Mouse (Mus musculus): ENCODE measurements at regions not wholly inside any gene's neighbourhood (a gene's known extent, or its start where the extent isn't known, plus 50 kb on each side); places are given as distances from the start of the nearest gene placed in this dataset.
A peak's percentile ranks its signal among the peaks of the same experiment; 100 is the strongest.

DNA sequence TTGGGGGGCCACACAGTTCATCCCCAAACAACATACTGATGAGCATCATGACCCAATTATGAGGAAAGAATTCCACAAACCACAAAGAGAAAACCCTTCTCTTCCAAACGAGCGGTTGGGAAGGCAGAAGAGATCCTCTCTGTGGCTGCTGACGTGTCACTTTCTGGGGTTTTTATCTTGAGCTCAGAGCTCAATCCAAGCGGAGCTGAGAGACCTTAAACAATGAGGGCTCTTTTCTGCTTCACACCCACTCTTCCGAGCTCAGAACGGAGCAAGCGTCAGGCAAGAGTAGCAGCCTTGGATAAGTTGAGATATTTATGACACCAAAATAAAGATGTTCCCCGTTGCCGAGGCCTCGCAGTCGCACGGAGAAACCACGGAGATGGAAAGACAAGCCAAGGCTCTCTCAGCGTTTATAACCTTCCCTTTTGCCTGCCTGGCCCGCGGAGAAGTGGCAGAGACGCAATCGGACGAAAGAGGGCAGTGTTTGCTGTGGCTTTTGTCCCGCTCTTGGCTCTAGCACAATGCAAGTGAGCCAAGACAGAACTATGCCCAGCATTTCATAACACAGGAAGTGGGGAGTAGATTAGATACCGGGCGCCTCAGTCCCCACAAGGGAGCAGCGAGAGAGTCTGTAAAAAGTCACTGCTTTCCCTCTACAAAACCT lies 100.7 kb downstream of the Chic2 start:
- DNase-seq (ENCODE audit: low read depth), result peak; percentile 92

GRCm38 (mm10) chr5:74941426-74941825 lies 103.1 kb downstream of the Chic2 start:
- no peak for DNase-seq (ENCODE audit: low read depth)

- no peak for DNase-seq (ENCODE audit: low read depth)
Measured at GRCm38 (mm10) chr5:74937416-74937940, 107.1 kb downstream of the Chic2 start.

DNA sequence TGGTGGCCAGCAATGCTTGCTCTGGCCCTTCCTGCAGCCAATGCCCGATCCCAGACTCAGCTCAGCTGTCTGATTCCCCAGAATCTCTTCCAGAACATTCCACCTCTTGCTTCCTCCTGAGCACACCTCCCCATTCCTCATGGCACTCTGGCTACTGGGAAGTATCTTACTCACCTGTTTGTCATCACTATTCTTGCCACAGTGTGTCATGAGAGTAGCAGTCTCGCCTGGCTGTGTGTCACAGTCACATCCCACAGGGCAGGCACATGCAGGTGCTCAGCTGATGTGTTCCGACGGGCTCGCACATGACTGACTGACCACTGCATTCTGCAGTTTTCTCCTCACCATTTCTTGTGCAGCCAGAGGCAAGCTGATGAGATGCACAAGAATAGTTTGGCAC lies 108.5 kb downstream of the Chic2 start:
- DNase-seq (ENCODE audit: low read depth), result no peak

DNA sequence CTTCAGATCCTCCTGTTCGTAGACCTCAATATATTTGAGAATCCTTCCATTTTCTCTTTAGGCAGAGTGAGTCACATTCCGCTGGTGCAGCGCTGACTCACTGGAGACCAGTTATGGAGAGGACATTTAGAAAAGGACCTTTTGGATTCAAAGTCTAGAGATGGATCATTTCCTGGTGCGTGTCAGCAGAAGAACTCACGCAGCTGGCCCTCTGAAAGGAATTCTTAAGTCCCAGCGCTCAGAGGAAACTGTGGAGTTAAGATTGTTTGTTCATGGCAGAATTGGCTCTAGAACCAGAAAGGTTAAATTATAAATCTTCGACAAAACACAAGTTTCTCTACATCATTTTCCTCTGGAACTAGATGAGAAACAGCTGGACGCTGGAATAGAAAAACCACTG lies 108.9 kb downstream of the Chic2 start:
- no peak for DNase-seq (ENCODE audit: low read depth)

- no peak for DNase-seq (ENCODE audit: low read depth)
Measured at GRCm38 (mm10) chr5:74933276-74933675, 111.3 kb downstream of the Chic2 start.

GRCm38 (mm10) chr5:74932206-74932605 lies 112.4 kb downstream of the Chic2 start:
- DNase-seq (ENCODE audit: low read depth), result no peak

- no peak for DNase-seq (ENCODE audit: low read depth)
Measured at GRCm38 (mm10) chr5:74931765-74932164, 112.8 kb downstream of the Chic2 start.

DNA sequence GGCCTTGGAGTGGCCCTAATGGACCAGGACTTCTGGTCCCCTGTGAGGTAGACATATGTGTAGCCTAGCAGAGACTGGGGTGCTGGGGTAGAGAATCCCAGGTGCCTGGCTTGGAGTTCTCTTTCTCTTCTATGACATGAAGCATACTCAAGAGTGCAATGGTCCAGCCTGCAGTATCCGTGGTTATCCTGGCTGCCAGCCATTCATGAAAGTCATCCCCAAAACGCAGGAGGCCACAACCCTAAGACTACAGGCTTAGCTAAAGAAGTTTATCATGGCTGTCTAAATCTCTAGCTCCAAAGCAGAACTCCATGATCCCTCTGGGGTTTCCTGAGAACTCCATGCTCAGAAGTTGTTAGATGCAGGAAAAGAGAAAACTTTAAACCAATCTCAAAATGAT lies 117.0 kb downstream of the Chic2 start:
- DNase-seq (ENCODE audit: low read depth), result no peak

- peak; percentile 76 for DNase-seq (ENCODE audit: low read depth)
Measured at GRCm38 (mm10) chr5:74925769-74926168, 118.8 kb downstream of the Chic2 start.

DNA sequence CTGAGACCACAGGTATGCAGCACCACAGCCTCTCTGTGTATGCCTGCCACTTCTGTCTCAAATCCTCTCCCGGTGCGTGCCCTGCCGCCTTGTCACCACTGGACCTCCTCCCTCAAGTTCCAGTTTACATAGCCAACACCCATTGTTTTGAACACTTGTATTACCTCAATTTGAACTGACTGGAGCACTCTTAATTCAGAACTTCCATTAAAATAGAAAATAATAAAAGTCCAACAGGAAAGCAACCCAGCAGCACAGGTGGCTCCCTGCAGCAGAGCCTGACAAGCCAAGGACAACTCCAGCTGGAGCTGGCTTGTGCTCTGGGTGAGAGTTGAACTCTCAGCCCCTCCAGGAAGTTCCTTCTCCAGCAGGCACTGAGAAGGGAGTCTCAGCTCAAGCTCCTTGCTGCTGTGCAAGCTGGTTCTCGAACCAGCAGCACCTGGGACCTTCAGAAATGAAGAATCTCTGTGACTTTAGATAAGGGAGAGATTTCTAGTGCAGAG lies 120.5 kb downstream of the Chic2 start:
- no peak for DNase-seq (ENCODE audit: low read depth)

GRCm38 (mm10) chr5:74923337-74923736 lies 121.2 kb downstream of the Chic2 start:
- DNase-seq (ENCODE audit: low read depth), result no peak

- DNase-seq (ENCODE audit: low read depth), result no peak
Measured at GRCm38 (mm10) chr5:74922881-74923280, 121.7 kb downstream of the Chic2 start.

DNA sequence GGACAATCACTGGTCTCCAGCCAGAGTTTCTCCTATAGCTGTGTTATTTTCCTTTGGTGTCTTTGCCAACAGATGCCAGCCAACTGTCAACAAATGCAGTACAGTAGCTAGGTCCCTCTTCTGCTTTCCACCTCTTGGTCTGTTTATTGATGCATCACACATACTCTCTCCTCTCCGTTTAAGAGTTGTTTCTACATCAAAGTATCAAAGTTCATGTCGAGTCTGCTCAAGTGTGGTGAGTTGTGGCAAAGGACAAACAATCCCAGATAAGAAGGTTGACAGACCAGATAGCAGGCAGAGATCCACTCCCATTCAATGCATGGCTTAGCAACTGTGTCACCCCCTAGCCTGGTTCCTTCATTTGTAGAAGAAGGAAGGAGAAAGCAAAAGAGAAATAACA lies 123.6 kb downstream of the Chic2 start:
- DNase-seq (ENCODE audit: low read depth), result no peak

- DNase-seq (ENCODE audit: low read depth), result no peak
Measured at GRCm38 (mm10) chr5:74920490-74920889, 124.1 kb downstream of the Chic2 start.

DNA sequence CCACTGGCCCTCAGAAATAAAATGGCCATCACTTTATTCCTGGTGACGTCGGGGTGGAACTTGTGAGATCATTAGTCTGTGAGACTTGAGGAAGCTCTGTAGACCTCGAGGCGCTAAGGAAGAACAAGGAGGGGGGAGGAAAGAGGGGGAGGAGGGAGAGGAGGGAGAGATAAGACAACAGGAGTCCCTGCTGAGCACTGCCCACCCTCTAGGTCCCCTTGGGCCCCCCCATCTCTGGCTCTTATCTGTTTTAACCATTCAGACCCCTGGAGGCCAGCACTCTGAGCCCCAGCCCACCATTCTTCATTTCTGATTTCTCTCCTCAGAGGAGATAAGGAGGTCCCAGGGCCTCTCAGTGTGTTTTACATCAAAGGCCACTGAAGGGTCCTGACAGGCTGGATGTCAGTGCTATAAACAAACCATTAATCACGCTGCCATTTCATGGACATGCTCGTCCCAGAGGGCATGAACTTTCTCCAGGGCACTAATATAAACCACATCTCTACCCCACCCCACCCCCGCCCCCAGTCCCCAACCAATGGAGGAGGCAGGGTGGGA lies 139.0 kb downstream of the Chic2 start:
- no peak for DNase-seq (ENCODE audit: low read depth)

DNA sequence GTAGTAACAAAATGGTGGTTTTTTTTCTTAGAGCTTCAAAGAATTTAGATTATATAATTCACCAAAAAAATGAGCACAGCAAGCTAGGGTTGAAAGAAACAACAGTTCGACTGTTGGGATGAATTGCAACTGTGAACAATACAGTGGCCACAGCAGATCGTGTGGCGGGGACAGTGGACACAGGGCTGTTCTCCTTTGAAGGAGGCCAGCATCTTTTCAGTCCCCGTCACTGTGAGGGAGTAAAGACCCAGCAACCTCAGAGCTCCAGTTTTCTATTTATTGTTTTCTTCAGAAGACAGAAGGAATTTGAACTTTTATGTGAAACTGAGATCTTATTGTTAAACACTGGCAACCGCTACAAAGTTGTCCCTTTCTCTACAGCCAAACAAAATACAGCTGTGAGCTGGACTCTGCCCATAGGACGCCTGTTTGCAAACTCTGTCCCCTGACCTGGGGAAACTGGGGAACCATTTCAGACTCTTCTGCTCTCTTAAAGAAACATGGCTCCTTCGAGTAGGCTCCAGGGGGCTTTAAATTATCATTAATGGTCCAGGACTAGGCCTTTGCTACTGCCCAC lies 139.6 kb downstream of the Chic2 start:
- DNase-seq (ENCODE audit: low read depth), result no peak

DNA sequence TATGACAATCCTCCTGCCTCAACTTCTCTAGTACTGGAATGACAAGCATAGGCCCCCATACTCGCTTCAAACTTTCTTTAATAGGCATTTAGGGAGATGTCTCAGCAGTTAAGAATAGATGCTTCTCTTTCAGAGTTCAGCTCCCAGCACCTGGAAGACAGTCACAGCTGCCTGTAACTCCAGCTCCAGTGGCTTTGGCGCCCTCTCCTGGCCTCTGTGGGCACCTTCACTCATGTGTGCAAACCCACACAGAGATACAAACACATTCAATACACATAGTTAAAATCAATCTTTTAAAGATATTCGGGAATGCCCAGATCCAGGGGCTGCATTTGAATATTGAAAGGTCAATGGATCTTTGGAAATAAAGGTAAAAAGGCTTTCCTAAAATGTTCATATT lies 140.2 kb downstream of the Chic2 start:
- DNase-seq (ENCODE audit: low read depth), result peak; percentile 23

DNA sequence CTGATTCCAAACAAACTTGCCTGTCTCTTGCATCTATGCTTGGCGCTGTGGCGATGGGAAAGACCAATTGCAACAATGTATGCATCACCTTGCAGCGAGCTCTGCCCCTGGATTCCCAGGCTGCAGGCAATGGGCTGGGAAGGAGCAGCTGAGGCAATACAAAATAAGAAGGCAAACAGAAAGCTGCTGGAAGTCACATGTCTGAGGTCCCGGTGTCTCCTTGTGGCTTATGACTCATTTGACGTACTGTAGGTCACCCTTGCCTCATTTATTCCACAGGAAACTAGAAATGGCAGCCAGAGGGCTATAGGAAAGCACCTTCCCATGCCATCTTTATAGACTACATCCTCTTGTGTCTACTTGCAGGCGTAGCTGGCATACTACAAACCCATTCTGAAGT lies 140.9 kb downstream of the Chic2 start:
- DNase-seq (ENCODE audit: low read depth), result peak; percentile 88

- DNase-seq (ENCODE audit: low read depth), result no peak
Measured at GRCm38 (mm10) chr5:74897133-74897532, 147.4 kb downstream of the Chic2 start.

- DNase-seq (ENCODE audit: low read depth), result no peak
Measured at GRCm38 (mm10) chr5:74893276-74893675, 151.3 kb downstream of the Chic2 start.

GRCm38 (mm10) chr5:74891541-74891940 lies 153.0 kb downstream of the Chic2 start:
- DNase-seq (ENCODE audit: low read depth), result no peak

GRCm38 (mm10) chr5:74888934-74889333 lies 155.6 kb downstream of the Chic2 start:
- no peak for DNase-seq (ENCODE audit: low read depth)

Data from 416B (cell line).